Mouse (Mus musculus): ENCODE measurements around the gene Arhgap25. TPM values are rescaled to one million over a fixed set of nuclear protein-coding genes. Genes with fewer than 3 reads are reported as not detected.
"Not testable (repeated sequence)": the region's sequence is repeated elsewhere in the genome, so short reads cannot be mapped to it uniquely, and the experiment has no call there.

The Arhgap25 gene
- polyA plus RNA-seq, 1 experiment, result not detected

DNA sequence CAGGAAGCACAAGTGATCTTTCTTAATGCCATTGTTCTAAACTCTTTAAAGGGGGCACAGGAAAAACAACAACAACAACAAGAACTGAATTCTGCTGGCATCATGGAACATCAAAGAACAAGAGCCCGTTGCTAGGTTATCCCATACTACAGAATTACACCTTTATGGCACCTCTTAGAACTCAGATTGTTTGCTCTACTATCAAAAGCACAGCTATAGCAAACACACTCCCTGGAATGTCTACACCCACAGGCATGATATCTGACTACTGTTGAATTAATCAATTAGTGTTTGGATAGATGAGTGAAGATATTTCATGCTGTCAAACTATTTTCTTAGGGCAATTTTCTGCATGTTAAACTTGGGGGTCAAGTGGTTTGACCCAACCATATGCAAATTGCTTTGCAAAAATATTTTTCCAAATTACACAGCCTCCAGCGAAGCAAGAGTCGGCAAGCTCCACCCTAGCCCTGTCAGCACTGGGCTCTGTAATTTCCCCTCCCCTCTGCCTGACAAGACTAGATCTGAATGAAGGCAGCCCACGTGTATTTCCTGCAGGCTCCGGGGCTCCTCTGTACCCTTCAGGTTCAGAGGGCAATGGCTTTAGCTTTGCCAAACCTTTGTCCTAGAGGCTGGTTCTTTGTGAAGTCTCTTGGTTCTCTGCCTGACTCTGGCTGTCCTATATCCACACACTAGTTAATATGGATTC, 53.6 kb downstream of the Arhgap25 start:
- Histone ChIP-seq H3K4me3 (ENCODE audit: insufficient read depth, low read depth, low read length) (no peak overlapping the region), H3K27ac (ENCODE audit: insufficient read depth, low read depth, low read length) (no peak overlapping the region), H3K4me1 (ENCODE audit: control insufficient read depth, insufficient read depth, low read length) (no peaks in the 10 kb centered on the region)
- TF ChIP-seq POLR2A (IDR thresholded peaks at IDR 0.05; ENCODE audit: insufficient read depth, low read depth, low read length) (no peak), CTCF (IDR thresholded peaks at IDR 0.05; ENCODE audit: insufficient read depth, low read depth, low read length) (no peak)
- 54% methylated on average over 5 of the region's 5 CpGs for WGBS

DNA sequence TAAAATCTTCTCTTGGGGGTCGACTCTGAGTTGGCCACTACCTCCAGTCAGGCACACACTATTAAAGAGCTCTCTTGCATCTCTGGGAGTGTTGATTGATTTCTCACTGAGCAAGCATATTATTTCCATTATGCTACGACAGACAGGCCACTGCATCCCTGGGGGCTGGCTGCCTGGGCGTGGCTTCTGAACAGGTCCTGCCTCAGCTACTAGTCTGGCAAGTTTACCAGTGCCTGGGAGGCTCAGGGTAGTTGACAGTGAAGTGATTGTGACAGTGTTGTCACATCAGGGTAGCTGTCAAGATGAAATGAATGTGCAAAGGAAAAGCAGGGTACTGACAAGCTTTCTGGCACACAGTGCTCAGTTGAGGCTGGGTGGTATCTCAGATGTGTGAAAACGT, 54.2 kb downstream of the Arhgap25 start:
- Histone ChIP-seq H3K4me3 (ENCODE audit: insufficient read depth, low read depth, low read length) (no peak overlapping the region), H3K27ac (ENCODE audit: insufficient read depth, low read depth, low read length) (no peak overlapping the region), H3K4me1 (ENCODE audit: control insufficient read depth, insufficient read depth, low read length) (no peaks in the 10 kb centered on the region)
- TF ChIP-seq CTCF (IDR thresholded peaks at IDR 0.05; ENCODE audit: insufficient read depth, low read depth, low read length) (no peak), POLR2A (IDR thresholded peaks at IDR 0.05; ENCODE audit: insufficient read depth, low read depth, low read length) (no peak)
- WGBS, result 63% methylated on average over 4 of the region's 4 CpGs

DNA sequence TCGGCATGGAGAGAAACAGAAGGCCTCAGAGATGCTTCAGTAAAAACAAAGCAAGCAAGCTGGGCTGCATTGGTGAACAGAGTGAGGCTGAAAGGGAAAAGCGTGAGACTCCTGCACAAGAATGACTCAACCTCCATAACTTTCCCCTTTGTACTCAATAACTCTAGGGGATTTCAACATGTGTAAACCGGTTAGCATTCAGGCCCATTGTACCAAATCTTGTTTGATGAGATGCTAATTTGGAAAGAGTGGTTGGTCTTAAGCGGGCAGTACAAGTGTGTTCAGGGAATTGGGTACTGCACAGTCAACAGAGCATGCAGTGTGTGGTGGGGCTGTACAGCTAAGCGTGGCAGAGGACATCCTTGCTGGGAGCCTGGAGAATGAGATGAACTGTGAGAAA, 57.8 kb downstream of the Arhgap25 start:
- H3K4me1 ChIP-seq (ENCODE audit: control insufficient read depth, insufficient read depth, low read length), result no peaks in the 10 kb centered on the region
- TF ChIP-seq CTCF (IDR thresholded peaks at IDR 0.05; ENCODE audit: insufficient read depth, low read depth, low read length) (no peak), POLR2A (IDR thresholded peaks at IDR 0.05; ENCODE audit: insufficient read depth, low read depth, low read length) (no peak)
- H3K4me3 ChIP-seq (ENCODE audit: insufficient read depth, low read depth, low read length), result no peak overlapping the region
- no peak overlapping the region for H3K27ac ChIP-seq (ENCODE audit: insufficient read depth, low read depth, low read length)
- 75% methylated on average over 5 of the region's 5 CpGs for WGBS

DNA sequence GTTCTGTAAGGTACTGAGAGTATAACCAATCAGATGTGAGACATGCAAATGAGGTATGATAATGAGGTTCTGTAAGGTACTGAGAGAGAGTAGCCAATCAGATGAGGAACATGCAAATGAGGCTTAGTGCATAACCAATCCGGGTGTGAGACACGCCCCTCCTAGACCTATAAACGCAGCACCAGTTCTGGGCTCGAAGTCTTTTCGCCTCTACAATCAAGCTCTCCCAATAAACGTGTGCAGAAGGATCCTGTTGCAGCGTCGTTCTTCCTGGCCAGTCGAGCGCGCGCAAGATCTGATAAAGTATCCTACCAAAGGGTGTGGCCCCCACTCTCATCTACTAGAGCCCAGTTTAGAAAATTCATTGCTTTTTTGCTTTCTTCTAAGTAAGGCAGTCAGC, 63.0 kb downstream of the Arhgap25 start:
- H3K27ac ChIP-seq (ENCODE audit: insufficient read depth, low read depth, low read length); H3K4me1 ChIP-seq (ENCODE audit: control insufficient read depth, insufficient read depth, low read length); H3K4me3 ChIP-seq (ENCODE audit: insufficient read depth, low read depth, low read length): not testable (repeated sequence)
- WGBS, result 93% methylated on average over 12 of the region's 12 CpGs

DNA sequence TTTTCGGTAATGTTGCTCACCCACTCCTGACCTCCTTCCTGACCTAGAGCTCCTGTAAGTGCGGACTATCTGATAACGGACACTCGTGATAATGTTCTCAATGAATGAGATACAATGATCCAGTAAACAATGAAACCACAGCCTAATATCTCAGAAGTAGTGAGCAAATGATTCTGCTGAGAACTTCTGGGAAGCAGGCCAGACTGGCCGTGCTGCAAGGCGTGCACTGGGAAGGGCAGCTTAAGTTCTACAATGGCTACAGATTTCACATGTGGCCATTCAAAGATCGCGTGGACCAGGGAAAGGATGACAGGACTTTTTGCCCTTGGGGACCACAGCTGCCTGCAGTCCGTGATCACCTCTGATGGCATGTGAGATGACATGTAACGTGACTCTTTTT, 64.7 kb downstream of the Arhgap25 start:
- no peak overlapping the region for H3K27ac ChIP-seq (ENCODE audit: insufficient read depth, low read depth, low read length)
- WGBS, result 77% methylated on average over 10 of the region's 10 CpGs
- H3K4me1 ChIP-seq (ENCODE audit: control insufficient read depth, insufficient read depth, low read length), result peaks cover 3% of the 10 kb centered on the region; the same call in 1 of the 2 replicates
- TF ChIP-seq CTCF (IDR thresholded peaks at IDR 0.05; ENCODE audit: insufficient read depth, low read depth, low read length) (no peak), POLR2A (IDR thresholded peaks at IDR 0.05; ENCODE audit: insufficient read depth, low read depth, low read length) (no peak)
- no peak overlapping the region for H3K4me3 ChIP-seq (ENCODE audit: insufficient read depth, low read depth, low read length)

DNA sequence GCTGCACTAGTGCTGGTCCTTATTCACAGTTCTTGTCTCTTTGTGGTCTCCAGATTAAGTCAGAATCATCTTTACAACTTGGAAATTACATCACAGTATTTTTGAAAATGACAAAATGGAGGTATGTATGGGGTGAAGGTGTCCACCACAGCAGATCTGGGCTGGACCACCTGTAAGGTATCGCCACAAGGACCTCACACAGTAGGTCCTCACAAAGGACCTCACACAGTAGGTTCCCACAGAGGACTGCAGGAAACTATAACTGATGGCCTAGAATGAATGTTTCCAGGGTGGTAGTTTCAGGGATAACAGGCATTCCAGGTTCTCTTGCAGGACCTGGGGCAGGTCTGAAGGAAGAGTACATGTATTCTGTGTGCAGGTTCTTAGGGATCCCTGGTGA, 65.7 kb downstream of the Arhgap25 start:
- 95% methylated on average over 1 of the region's 1 CpGs for WGBS
- peaks cover 3% of the 10 kb centered on the region; the same call in 1 of the 2 replicates for H3K4me1 ChIP-seq (ENCODE audit: control insufficient read depth, insufficient read depth, low read length)
- no peak for TF ChIP-seq CTCF (IDR thresholded peaks at IDR 0.05; ENCODE audit: insufficient read depth, low read depth, low read length)
- no peak for TF ChIP-seq POLR2A (IDR thresholded peaks at IDR 0.05; ENCODE audit: insufficient read depth, low read depth, low read length)

DNA sequence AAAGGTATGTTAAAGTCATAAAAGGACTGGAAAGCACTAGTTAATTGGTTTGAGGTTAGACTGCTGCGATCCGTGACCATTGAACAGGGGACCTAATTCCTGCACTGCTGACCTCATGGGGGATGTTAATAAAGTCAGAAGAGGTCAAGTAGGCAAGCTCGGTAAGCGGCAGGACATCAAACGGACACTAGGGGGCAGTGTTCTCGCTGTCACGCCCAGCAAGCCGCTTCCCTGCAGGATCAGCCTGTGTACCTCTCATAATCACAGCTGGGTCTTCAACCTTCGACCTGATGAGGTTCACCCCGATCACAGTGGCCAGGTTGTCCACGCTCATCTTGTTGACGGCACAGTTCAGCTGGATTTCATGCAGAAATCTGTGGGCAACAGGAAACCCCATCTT, 66.8 kb downstream of the Arhgap25 start:
- no peak for TF ChIP-seq POLR2A (IDR thresholded peaks at IDR 0.05; ENCODE audit: insufficient read depth, low read depth, low read length)
- peak; percentile 84 for TF ChIP-seq CTCF (IDR thresholded peaks at IDR 0.05; ENCODE audit: insufficient read depth, low read depth, low read length)
- H3K27ac ChIP-seq (ENCODE audit: insufficient read depth, low read depth, low read length), result no peak overlapping the region
- H3K4me1 ChIP-seq (ENCODE audit: control insufficient read depth, insufficient read depth, low read length), result peaks cover 3% of the 10 kb centered on the region; the same call in 1 of the 2 replicates
- H3K4me3 ChIP-seq (ENCODE audit: insufficient read depth, low read depth, low read length), result no peak overlapping the region
- 11% methylated on average over 12 of the region's 12 CpGs for WGBS

More for the DNA sequence above, 65.7 kb downstream of the Arhgap25 start:
- H3K27ac ChIP-seq (ENCODE audit: insufficient read depth, low read depth, low read length), result no peak overlapping the region
- H3K4me3 ChIP-seq (ENCODE audit: insufficient read depth, low read depth, low read length), result no peak overlapping the region

DNA sequence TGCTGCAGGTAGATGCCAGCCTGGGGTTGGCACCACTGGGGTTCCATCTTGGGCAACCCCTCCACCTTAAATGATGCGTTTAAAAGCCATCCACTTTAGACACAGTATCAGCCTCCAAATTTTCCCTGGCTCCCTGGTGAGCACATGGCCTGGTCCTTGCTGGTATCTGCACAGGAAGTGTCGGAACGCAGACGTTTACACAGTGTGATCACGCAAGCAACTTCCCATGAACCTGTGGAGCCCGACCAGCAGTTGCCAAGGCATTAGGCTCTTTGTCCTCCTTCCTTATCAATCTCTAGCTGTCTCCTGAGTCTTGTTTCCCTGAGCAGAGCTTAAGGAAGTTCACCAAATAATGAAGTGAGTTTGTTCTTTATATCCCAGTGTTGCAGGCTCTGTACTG, 77.6 kb downstream of the Arhgap25 start:
- TF ChIP-seq POLR2A (IDR thresholded peaks at IDR 0.05; ENCODE audit: insufficient read depth, low read depth, low read length), result no peak
- TF ChIP-seq CTCF (IDR thresholded peaks at IDR 0.05; ENCODE audit: insufficient read depth, low read depth, low read length), result no peak
- no peak overlapping the region for H3K4me3 ChIP-seq (ENCODE audit: insufficient read depth, low read depth, low read length)
- WGBS, result 73% methylated on average over 6 of the region's 6 CpGs
- no peaks in the 10 kb centered on the region for H3K4me1 ChIP-seq (ENCODE audit: control insufficient read depth, insufficient read depth, low read length)
- H3K27ac ChIP-seq (ENCODE audit: insufficient read depth, low read depth, low read length), result no peak overlapping the region

DNA sequence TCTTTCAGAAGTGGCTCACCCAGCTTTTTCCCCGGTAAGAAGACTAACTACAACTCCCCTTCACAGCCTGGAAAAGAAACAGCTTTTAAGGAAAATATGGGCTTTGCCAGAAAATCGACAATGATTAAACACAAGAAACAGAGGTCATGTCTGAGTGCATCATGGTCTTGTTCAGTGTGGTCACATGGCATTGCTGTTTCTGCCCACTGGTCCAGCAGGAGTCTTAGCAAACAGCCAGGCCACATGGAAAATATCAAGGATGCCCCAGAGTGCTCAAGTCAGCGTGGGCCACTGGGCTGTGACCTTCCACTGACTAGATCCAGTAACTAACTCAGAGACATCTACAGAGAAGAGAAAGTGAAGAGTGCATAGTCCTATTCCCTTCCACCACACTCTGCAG, 81.3 kb downstream of the Arhgap25 start:
- WGBS, result 71% methylated on average over 3 of the region's 3 CpGs
- Histone ChIP-seq H3K4me1 (ENCODE audit: control insufficient read depth, insufficient read depth, low read length) (no peaks in the 10 kb centered on the region), H3K27ac (ENCODE audit: insufficient read depth, low read depth, low read length) (no peak overlapping the region), H3K4me3 (ENCODE audit: insufficient read depth, low read depth, low read length) (no peak overlapping the region)
- TF ChIP-seq CTCF (IDR thresholded peaks at IDR 0.05; ENCODE audit: insufficient read depth, low read depth, low read length) (no peak), POLR2A (IDR thresholded peaks at IDR 0.05; ENCODE audit: insufficient read depth, low read depth, low read length) (no peak)

DNA sequence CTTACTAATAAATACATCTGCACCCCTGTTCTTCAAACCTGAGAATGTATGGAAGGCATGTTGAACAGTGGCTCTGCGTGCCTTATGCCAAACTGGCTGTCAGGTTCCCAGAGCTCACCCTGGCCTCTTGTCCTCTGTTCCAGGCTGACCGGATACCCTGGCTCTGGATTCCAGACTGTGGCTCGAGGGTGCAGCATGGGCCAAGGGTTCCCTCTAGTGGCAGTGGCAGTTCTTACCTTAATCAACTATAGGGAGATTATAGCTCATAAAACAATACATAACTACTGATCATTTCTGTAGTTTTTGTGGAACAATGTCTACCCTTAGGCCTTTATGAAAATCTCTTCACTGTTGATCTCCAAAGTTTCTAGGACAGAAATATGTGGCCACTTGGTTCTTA, 82.0 kb downstream of the Arhgap25 start:
- WGBS, result 66% methylated on average over 3 of the region's 3 CpGs
- TF ChIP-seq CTCF (IDR thresholded peaks at IDR 0.05; ENCODE audit: insufficient read depth, low read depth, low read length) (no peak), POLR2A (IDR thresholded peaks at IDR 0.05; ENCODE audit: insufficient read depth, low read depth, low read length) (no peak)

More for the DNA sequence above, 82.0 kb downstream of the Arhgap25 start:
- H3K4me1 ChIP-seq (ENCODE audit: control insufficient read depth, insufficient read depth, low read length), result no peaks in the 10 kb centered on the region
- no peak overlapping the region for H3K27ac ChIP-seq (ENCODE audit: insufficient read depth, low read depth, low read length)
- H3K4me3 ChIP-seq (ENCODE audit: insufficient read depth, low read depth, low read length), result no peak overlapping the region
